Mouse (Mus musculus) frontal cortex, postnatal 36 days (tissue): ENCODE measurements at regions not wholly inside any gene's neighbourhood (a gene's known extent, or its start where the extent isn't known, plus 50 kb on each side); places are given as distances from the start of the nearest gene placed in this dataset.
A peak's percentile ranks its signal among the peaks of the same experiment; 100 is the strongest.

Experiments used
- DNase-seq, 2 experiments: peaks; one replicate each; pipeline ENCODE4 v3.0.0; 2022; ENCODE audit warnings: low spot score in 2 of 2

DNA sequence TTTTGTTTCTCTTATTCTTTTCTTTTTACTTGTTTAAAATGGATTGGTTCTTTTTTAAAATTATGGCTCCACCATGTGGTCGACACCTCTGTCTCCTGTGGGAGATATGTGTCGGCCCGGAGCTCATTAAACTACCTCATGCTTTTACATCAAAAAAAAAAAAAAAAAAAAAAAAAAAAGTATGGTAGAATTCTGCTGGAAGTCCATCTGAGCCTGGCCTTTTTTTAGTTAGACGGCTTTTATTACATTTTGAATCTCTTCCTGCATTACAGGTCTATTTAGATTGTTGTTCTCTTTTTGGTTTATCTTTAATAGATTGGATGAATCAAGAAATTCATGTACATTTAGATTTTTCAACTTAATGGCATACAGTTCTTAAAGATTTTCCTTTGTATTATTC lies 350.8 kb upstream of the Ascc3 start:
- DNase-seq, result no peak

DNA sequence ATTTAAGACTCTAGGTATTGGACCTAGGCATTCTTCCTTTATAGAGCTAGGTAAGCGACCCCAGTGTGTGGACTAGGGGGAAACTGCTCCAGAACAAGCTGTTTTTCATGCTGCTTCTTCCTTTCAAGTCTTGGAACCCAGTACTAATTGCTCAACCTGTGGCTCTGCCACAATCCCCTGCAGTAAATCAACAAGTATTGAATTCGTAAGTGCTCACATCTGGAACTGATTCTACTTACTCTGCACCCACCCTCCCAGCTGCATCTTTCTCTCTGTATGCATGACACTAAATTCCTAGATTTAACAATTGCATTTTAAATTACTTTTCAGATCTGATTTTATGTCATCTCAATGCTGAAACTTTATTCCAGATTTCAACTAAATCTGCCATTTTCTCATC lies 388.9 kb upstream of the Ascc3 start:
- no peak for DNase-seq

DNA sequence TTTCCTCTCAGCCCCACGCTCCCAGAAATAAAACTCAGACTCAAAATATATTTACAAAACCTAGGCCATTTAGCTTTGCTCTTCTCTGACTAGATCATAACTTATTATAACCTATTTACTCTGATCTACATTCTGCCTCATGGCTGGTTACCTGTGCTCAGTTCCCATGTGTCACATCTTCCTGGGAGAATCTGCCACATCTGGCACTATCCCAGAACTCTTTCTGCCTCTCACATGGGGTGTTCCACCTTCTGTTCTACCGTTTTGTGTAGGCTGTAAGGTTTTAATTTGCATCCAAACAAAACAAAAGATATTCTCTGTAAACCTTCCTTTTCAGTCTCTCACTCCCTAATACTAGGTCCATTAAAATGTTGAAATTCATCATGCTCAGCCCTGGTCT lies 390.8 kb upstream of the Ascc3 start:
- DNase-seq, result no peak

DNA sequence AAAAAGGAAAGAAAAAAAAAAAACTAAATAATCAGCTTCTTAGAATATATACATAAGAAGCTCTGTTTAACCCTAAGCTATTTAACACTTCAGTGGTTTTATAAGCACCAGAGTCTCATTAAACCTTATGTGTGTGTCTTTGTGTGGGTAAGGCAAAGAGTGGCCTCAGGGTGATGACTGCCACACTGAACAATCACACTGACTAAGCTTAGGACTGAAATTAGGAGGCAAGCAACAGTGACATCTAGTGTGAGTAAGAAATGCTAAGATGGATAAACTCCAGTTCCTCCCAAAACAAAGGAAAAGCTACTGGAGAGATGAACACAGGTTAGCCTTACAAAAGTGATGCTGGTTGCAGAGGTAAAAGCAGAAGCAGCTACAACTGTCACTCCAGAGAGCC lies 392.6 kb upstream of the Ascc3 start:
- DNase-seq, result peak in 1 of 2 experiments; percentile 8

DNA sequence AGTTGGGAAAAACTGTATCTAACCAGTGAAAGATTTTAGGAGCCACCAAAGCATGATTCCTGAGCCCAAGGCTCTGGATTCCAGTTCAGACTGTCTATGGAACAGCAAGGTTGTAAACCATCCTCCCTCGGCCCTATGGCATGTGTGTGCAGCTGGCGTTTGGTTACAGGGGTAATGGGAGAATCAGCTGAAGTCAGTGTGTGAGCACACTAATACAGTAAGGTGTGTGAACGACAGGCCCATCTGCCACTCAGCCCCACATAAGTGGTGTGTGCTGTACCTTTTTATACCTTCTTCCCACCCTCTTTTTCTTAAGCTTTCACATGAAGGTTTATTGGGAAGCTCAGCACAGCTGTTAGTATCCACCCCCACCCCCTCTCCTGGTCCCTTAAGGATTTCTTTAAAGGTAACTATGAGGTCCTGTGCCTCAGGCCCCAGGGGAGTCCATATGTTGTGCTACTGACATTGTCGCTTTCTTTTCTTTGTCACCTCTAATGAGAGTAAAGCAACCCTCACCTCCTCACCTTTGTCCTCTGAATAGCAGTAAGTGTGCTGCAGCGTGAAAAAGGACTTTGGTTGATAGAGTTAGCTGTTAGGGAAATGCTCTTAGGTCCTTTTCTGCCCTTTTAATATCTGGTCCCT lies 394.5 kb upstream of the Ascc3 start:
- no peak for DNase-seq

DNA sequence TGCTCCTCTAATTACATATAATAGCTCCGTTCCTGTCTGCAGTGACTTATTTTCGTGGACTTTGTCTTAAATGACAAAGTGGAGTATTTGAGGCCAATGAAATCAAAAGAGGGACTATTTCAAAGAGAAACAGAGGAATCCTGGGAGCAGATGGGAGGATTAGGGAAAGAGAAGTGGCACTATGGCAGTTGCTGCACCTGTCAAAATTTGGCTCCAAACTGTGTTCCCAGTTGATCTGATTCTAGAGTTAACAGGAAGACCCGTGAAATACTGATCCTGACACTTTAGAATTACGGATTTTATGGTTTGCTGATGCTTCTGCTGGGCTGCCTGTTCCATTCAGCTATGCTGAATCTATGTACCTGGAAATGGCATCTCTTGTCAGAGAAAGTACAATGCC lies 401.7 kb upstream of the Grik2 start:
- DNase-seq, result no peak

DNA sequence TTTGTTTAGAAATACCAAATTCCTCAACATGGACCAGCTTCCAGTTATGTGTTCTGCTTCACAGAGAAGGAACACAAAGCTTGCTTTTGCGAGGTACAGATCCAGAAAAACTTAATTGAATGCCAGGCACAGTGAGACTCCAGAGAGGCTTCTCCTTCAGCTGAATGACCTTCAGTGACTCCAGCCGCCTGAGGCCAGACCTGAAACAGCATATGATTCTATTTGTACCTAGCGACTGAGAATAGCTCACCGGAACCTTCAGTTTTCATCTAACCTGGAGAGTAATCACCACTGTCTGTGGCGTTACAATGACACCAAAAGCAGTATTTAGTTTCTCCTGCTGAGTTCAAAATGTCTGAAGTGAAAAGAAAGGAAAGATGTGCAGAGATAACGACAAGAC lies 380.6 kb upstream of the Grik2 start:
- no peak for DNase-seq

DNA sequence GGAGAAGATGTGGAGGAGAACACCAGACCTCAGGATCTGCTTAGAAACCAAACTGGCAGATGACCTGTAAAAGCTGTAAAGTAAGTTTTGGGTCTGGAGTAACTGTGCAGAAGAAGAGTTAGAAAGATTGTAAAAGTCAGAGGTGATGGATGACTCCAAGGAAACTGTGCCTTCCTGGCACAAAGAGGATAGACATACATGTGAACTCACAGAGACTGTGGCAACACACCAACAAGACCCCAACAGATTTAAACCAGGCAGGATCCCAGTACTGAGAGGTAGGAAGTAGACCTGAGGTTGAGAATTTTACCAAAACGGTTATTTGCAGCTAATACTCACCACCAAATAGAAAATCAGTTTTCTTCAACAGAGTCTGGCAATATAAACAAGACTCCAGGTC lies 349.8 kb upstream of the Grik2 start:
- no peak for DNase-seq

DNA sequence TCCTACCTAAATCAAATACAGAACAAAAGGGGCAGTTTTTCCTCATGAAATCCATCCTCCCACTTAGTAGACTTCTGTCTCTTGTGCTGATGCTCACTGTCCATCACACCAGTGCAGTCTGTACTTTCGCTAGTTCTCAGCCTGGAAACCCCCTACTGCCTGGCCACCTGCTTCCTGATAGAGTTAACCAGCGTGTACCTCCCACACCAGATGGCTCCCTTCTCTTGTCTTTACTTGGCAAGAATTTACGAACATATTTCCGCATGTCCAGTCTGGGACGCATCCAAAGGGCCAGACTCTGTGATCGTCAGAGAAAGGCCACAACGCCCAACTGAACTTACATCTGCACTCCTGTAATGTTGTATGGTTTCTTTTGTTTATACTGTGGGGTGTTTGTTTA lies 349.2 kb upstream of the Grik2 start:
- DNase-seq, result no peak

DNA sequence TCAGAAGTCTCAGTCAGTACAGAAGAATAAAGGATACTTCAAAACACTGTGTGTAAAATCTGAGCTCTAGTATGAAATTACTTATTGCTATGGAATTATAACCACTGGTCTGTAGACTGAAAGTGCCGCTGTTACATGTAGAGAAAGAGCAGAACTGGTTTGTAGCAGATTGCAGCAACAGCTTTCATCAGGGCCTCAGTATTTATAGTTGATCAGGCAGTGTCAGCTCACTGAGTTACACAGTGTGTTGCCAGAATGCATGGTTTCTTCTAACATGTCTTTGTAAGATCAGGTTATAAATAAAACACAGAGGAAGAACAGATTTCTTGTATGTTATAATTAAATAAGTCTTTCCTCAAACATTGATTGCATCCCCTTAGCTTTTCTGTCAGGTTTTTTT lies 347.6 kb upstream of the Grik2 start:
- DNase-seq, result no peak

DNA sequence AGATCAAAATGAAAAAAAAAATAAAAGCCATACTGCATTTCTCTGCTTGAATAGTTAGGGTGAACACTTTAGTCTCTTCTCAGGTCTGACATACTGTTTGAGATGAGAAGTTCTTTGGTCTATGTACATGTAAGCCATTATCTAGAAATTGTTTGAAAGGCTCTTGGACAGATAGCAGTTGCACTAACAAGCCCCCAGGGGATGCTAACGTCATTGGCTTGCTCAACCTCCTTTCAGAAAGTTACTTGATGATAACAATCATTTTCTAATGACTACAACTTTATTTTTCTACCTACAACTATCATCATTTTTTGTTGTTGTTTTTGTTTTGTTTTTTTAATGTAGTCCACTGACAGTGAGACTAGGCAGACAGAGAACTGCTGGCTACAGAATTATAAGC lies 346.9 kb upstream of the Grik2 start:
- no peak for DNase-seq
